Mouse (Mus musculus): Measurements from ENCODE around the gene Bad. TPM values are rescaled to one million over a fixed set of nuclear protein-coding genes. Genes with fewer than 3 reads are reported as not detected.
A peak's percentile ranks its signal among the peaks of the same experiment; 100 is the strongest.
"Not testable (repeated sequence)": the region's sequence is repeated elsewhere in the genome, so short reads cannot be mapped to it uniquely, and the experiment has no call there.

The Bad gene
- 69.1 and 70.8 TPM in 2 replicates for polyA plus RNA-seq (2014; fragmentation: Nextera tagmentation; extraction: Ambion mirVana)

DNA sequence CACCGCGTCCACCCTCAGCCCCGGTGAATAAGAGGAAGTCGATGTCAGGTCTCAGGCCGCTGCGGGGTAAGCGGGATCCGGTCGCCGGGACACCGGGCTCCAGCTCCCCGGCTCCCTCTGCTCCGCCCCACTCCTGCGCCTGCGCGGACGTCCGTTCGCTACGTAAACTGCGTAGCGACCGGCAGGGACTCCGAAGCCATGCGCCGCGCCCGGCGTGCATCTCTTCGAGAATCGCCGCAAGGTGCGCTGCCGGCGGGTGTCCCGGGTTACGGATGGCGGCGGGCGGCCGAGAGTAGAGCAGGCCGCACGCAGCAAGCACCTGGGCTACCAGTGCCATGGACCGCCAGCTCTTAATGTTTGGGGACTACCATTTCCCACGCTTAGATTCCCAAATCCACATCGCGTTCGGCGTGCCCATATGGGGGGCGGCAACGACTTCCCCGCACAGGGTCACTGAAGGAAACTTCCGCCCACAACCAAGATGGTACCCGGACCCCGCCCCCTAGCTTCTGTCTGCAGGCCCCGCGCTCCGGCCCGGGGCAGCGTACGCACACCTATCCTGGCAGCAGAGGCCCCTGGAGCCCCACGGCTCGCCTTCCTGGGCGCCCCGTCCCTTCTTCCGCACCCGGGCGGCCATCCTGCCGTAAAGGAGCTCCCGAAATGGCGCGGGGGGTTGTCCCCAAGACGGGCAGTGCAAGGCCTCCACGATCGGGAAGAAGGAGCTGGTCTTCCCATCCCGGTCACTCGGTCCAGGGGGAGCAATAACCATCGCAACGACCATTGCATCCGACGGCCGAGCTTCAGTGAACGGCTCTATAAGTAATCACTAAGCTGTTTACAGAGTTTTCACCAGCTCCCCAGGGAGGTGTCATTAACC, at the start of gene Bad:
Gene Bad (plus strand): TSS at position 490 of the 877 bp plus-strand sequence.
- peak; percentile 79 for ATAC-seq (ENCODE audit: insufficient number of reproducible peaks, insufficient read depth, low FRiP score, low read depth)
- H3K4me1 ChIP-seq (ENCODE audit: control insufficient read depth, insufficient read depth, low read length) = peaks cover 11% of the 10 kb centered on the region; the same call in 1 of the 2 replicates
- no peaks in the 10 kb centered on the region for H3K27me3 ChIP-seq (ENCODE audit: control insufficient read depth, insufficient read depth, low read length)
- H3K36me3 ChIP-seq (ENCODE audit: control insufficient read depth, insufficient read depth, low read length) = no peaks in the 10 kb centered on the region; the same call in 1 of the 2 replicates
- H3K9me3 ChIP-seq (ENCODE audit: control insufficient read depth, low read depth, low read length) = no peaks in the 10 kb centered on the region
- H3K4me2 ChIP-seq (replicated peaks; ENCODE audit: low read depth, low read length) = peak within 1 kb of the TSS; percentile 99
- H3K4me3 ChIP-seq (ENCODE audit: low read depth, low read length) = peak within 1 kb of the TSS; percentile 85
- peak within 1 kb of the TSS; percentile 98 for H3K27ac ChIP-seq (ENCODE audit: low read length)
- under 1% methylated on average over 83 of the region's 83 CpGs for WGBS
- H3K9ac ChIP-seq (replicated peaks; ENCODE audit: low read depth, low read length) = peak within 1 kb of the TSS; percentile 82

DNA sequence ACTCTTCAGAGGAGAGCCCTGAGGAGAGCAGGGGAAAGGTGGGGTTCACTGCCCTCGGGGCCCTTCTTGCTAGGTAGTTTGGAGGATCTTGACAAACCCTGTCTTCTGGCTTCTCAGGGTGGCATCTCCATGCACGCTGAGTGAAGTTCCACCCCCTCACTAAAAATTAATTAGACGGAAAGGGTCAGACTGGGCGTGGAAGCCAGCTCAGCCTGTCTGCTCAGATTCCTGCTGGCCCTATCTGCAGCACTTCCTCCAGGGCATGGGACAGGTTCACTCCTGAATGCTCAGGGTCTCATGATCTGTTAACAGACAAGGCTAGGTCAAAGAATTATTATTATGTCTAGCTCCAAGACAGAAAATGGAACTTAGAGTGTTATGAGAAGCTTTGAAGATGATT, 49.1 kb upstream of the Bad start:
- no peaks in the 10 kb centered on the region for H3K36me3 ChIP-seq (ENCODE audit: control insufficient read depth, insufficient read depth, low read length)
- no peaks in the 10 kb centered on the region for H3K9me3 ChIP-seq (ENCODE audit: control insufficient read depth, low read depth, low read length)
- WGBS = 59% methylated on average over 4 of the region's 4 CpGs
- H3K27ac ChIP-seq (ENCODE audit: low read length) = no peak overlapping the region
- no peak for ATAC-seq (ENCODE audit: insufficient number of reproducible peaks, insufficient read depth, low FRiP score, low read depth)
- no peak overlapping the region for H3K4me2 ChIP-seq (replicated peaks; ENCODE audit: low read depth, low read length)
- no peaks in the 10 kb centered on the region for H3K4me1 ChIP-seq (ENCODE audit: control insufficient read depth, insufficient read depth, low read length)
- no peak overlapping the region for H3K9ac ChIP-seq (replicated peaks; ENCODE audit: low read depth, low read length)
- no peak overlapping the region for H3K4me3 ChIP-seq (ENCODE audit: low read depth, low read length)
- no peaks in the 10 kb centered on the region for H3K27me3 ChIP-seq (ENCODE audit: control insufficient read depth, insufficient read depth, low read length)

- Histone ChIP-seq H3K27me3 (ENCODE audit: control insufficient read depth, insufficient read depth, low read length) (no peaks in the 10 kb centered on the region), H3K36me3 (ENCODE audit: control insufficient read depth, insufficient read depth, low read length) (no peaks in the 10 kb centered on the region), H3K9me3 (ENCODE audit: control insufficient read depth, low read depth, low read length) (no peaks in the 10 kb centered on the region), H3K4me1 (ENCODE audit: control insufficient read depth, insufficient read depth, low read length) (no peaks in the 10 kb centered on the region), H3K4me2 (replicated peaks; ENCODE audit: low read depth, low read length) (no peak overlapping the region), H3K9ac (replicated peaks; ENCODE audit: low read depth, low read length) (no peak overlapping the region), H3K27ac (ENCODE audit: low read length) (no peak overlapping the region), H3K4me3 (ENCODE audit: low read depth, low read length) (no peak overlapping the region)
- no peak for ATAC-seq (ENCODE audit: insufficient number of reproducible peaks, insufficient read depth, low FRiP score, low read depth)
- WGBS = 92% methylated on average over 14 of the region's 14 CpGs
Observed at GRCm38 (mm10) chr19:6893731-6894451, 47.8 kb upstream of the Bad start.

DNA sequence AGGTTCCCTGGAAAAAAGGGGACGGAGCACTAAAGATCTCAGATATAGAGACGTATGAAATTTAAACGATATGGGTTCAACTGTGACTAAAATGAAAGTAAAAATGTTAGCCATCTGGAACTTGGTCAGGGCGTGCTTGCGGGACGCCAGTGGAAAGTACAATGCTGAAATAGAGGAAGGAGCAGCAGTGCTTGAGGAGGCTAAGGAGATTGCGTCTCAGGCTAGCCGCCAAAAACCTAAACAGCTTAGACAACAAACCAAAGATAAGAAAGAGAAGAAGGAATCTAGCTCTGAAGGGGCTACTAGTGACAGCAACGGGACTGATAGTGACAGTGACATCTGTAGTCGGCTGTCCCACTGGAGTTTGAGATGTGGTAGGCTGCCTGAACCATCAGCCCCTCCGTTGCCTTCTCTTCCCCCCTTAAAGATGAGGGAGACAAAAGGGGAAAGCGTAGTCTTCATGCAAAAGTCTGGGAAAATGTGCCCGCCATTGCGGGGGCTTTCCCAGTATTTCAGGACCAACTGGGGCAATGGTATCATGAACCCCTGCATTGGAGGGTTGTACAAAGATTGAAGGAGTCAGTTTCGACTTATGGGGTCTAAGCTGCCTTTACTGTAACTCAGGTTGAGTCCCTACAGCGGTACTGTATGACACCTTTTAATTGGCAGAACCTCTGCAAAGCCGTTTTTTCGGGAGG, 45.9 kb upstream of the Bad start:
- WGBS = 88% methylated on average over 18 of the region's 18 CpGs
- not testable (repeated sequence) for ATAC-seq (ENCODE audit: insufficient number of reproducible peaks, insufficient read depth, low FRiP score, low read depth); H3K4me1 ChIP-seq (ENCODE audit: control insufficient read depth, insufficient read depth, low read length); H3K4me3 ChIP-seq (ENCODE audit: low read depth, low read length); H3K9me3 ChIP-seq (ENCODE audit: control insufficient read depth, low read depth, low read length); H3K9ac ChIP-seq (replicated peaks; ENCODE audit: low read depth, low read length); H3K27ac ChIP-seq (ENCODE audit: low read length); H3K4me2 ChIP-seq (replicated peaks; ENCODE audit: low read depth, low read length); H3K27me3 ChIP-seq (ENCODE audit: control insufficient read depth, insufficient read depth, low read length); H3K36me3 ChIP-seq (ENCODE audit: control insufficient read depth, insufficient read depth, low read length)

DNA sequence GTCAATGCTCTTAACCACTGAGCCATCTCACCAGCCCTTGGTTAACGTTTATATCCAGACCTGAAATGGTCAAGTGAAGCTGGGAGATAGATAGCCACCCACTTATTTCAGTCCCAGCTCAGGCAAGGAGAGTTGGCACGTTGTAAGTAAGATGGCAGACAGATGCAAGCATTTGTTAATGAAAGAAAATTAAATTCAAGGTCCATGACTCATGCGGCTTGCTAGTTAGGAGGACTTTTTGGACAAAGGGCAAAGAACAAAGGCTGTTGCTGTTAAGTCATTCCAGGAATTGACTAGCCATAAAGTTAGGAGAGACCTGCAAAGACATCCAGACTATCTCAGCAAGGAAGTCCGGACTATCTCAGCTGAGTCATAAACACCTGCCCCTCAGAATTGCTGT, 42.0 kb upstream of the Bad start:
- Histone ChIP-seq H3K27me3 (ENCODE audit: control insufficient read depth, insufficient read depth, low read length) (no peaks in the 10 kb centered on the region), H3K4me3 (ENCODE audit: low read depth, low read length) (no peak overlapping the region), H3K4me2 (replicated peaks; ENCODE audit: low read depth, low read length) (no peak overlapping the region), H3K36me3 (ENCODE audit: control insufficient read depth, insufficient read depth, low read length) (no peaks in the 10 kb centered on the region), H3K9me3 (ENCODE audit: control insufficient read depth, low read depth, low read length) (peaks cover 3% of the 10 kb centered on the region; the same call in 1 of the 2 replicates), H3K9ac (replicated peaks; ENCODE audit: low read depth, low read length) (no peak overlapping the region), H3K27ac (ENCODE audit: low read length) (no peak overlapping the region), H3K4me1 (ENCODE audit: control insufficient read depth, insufficient read depth, low read length) (no peaks in the 10 kb centered on the region)
- whole genome bisulfite sequencing = 80% methylated on average over 4 of the region's 4 CpGs
- ATAC-seq (ENCODE audit: insufficient number of reproducible peaks, insufficient read depth, low FRiP score, low read depth) = no peak

DNA sequence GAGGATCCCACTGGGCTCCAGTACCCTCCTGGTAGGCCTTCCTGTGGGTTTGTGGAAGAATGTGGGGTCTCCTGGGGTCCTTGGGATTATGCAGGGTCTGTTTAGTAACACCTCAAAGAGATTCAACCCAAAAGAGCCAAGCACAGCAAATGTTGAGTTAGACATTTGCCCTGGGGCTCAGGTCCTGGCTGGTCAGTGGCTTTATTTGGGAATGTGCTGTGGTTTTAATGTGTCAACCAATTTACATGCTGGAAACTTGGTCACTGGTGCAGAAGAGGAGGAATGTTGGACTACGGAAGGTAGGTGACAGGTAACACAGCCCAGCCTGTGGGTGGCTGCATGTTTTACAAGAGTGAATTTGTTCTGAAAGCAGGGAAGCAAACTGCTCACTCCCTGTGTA, 38.6 kb upstream of the Bad start:
- no peak for ATAC-seq (ENCODE audit: insufficient number of reproducible peaks, insufficient read depth, low FRiP score, low read depth)
- H3K4me1 ChIP-seq (ENCODE audit: control insufficient read depth, insufficient read depth, low read length) = peaks cover 7% of the 10 kb centered on the region; the same call in 1 of the 2 replicates
- no peak overlapping the region for H3K4me3 ChIP-seq (ENCODE audit: low read depth, low read length)
- H3K27ac ChIP-seq (ENCODE audit: low read length) = no peak overlapping the region
- no peak overlapping the region for H3K9ac ChIP-seq (replicated peaks; ENCODE audit: low read depth, low read length)
- peaks cover 17% of the 10 kb centered on the region for H3K36me3 ChIP-seq (ENCODE audit: control insufficient read depth, insufficient read depth, low read length)
- H3K4me2 ChIP-seq (replicated peaks; ENCODE audit: low read depth, low read length) = no peak overlapping the region
- H3K9me3 ChIP-seq (ENCODE audit: control insufficient read depth, low read depth, low read length) = peaks cover 3% of the 10 kb centered on the region; the same call in 1 of the 2 replicates
- no peaks in the 10 kb centered on the region for H3K27me3 ChIP-seq (ENCODE audit: control insufficient read depth, insufficient read depth, low read length)
- 93% methylated on average over 1 of the region's 1 CpGs for WGBS

- H3K36me3 ChIP-seq (ENCODE audit: control insufficient read depth, insufficient read depth, low read length) = peaks cover 17% of the 10 kb centered on the region
- WGBS = 79% methylated on average over 2 of the region's 2 CpGs
- H3K9me3 ChIP-seq (ENCODE audit: control insufficient read depth, low read depth, low read length) = peaks cover 3% of the 10 kb centered on the region; the same call in 1 of the 2 replicates
- no peak overlapping the region for H3K9ac ChIP-seq (replicated peaks; ENCODE audit: low read depth, low read length)
- peaks cover 14% of the 10 kb centered on the region; the same call in 1 of the 2 replicates for H3K4me1 ChIP-seq (ENCODE audit: control insufficient read depth, insufficient read depth, low read length)
- ATAC-seq (ENCODE audit: insufficient number of reproducible peaks, insufficient read depth, low FRiP score, low read depth) = no peak
- H3K27me3 ChIP-seq (ENCODE audit: control insufficient read depth, insufficient read depth, low read length) = no peaks in the 10 kb centered on the region
- no peak overlapping the region for H3K4me2 ChIP-seq (replicated peaks; ENCODE audit: low read depth, low read length)
- H3K27ac ChIP-seq (ENCODE audit: low read length) = no peak overlapping the region
- H3K4me3 ChIP-seq (ENCODE audit: low read depth, low read length) = no peak overlapping the region
Observed at GRCm38 (mm10) chr19:6904846-6905245, 36.8 kb upstream of the Bad start.

- 89% methylated on average over 11 of the region's 11 CpGs for WGBS
- peaks cover 14% of the 10 kb centered on the region; the same call in 1 of the 2 replicates for H3K4me1 ChIP-seq (ENCODE audit: control insufficient read depth, insufficient read depth, low read length)
- H3K9ac ChIP-seq (replicated peaks; ENCODE audit: low read depth, low read length) = no peak overlapping the region
- no peak overlapping the region for H3K27ac ChIP-seq (ENCODE audit: low read length)
- H3K27me3 ChIP-seq (ENCODE audit: control insufficient read depth, insufficient read depth, low read length) = no peaks in the 10 kb centered on the region
- ATAC-seq (ENCODE audit: insufficient number of reproducible peaks, insufficient read depth, low FRiP score, low read depth) = no peak
- H3K4me2 ChIP-seq (replicated peaks; ENCODE audit: low read depth, low read length) = no peak overlapping the region
- no peaks in the 10 kb centered on the region for H3K9me3 ChIP-seq (ENCODE audit: control insufficient read depth, low read depth, low read length)
- H3K36me3 ChIP-seq (ENCODE audit: control insufficient read depth, insufficient read depth, low read length) = peaks cover 17% of the 10 kb centered on the region
- no peak overlapping the region for H3K4me3 ChIP-seq (ENCODE audit: low read depth, low read length)
Observed at GRCm38 (mm10) chr19:6905498-6906159, 36.0 kb upstream of the Bad start.

All from stomach, embryonic 14.5 days (tissue).